Mouse (Mus musculus) megakaryocyte, embryonic 14.5 days (primary cell): ENCODE measurements around the gene Hsf4.

Experiments used
- FLI1 ChIP-seq: IDR thresholded peaks from 2 replicates; pipeline ENCODE4 v1.6.1; 2012; ENCODE audit warnings: low read length, inconsistent platforms, mixed read lengths
- GATA1 ChIP-seq: IDR thresholded peaks from 3 replicates; pipeline ENCODE4 v1.6.1; 2012; ENCODE audit warnings: mixed read lengths, low read length, inconsistent platforms, borderline replicate concordance

DNA sequence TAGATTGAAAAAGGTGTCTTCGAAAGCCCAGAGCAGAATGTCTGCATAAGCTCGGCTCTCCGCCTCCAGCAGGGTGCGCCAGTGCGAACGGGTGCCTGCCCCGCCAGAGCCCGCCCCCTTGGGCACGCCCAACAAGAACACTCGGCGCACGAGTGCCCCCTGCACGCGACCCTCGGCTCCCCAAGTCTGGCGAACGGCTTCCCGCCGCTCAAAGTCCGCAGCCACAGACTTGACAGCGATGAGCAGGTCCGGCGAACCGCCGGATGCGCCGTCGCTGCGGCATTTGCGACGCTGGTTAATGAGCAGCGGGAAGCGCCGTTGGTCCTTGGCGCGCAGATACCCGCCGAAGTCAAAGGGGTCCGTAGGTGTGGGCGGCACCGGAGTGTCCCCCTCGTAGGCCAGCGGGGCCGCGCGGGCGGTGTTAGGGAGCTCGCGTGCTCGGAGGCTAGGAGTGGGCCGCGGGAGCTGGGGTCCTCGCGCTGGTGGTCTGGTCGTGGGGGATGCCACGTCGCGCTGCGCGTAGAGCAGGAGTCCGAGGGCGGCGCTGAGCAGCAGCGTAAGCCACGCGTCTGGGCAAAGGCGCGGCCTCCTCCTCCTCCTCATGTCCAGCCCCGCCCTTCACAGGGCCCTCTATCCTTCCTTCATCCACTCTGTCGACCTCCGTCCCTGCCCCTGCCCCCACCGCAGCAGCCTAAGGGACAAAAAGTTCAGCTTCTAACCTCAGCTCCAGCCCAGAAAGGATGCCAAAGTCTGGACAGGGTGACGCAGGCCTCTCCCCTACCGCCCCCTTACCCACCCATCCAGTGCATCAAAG is 15.2 kb upstream of the Hsf4 start:
- TF ChIP-seq GATA1 (no peak), FLI1 (no peak)
